Mouse (Mus musculus) CH12.LX (cell line): ENCODE results near the gene Cyp2d22. TPM values are rescaled to one million over a fixed set of nuclear protein-coding genes. Genes with fewer than 3 reads are reported as not detected.

Experiments
- DNase-seq: peaks from one replicate; pipeline ENCODE4 v3.0.0-alpha.2; 2013; ENCODE audit errors: extremely low read depth
- H3K27ac ChIP-seq: 2 replicates; pipeline ENCODE4 v1.5.1; 2012; ENCODE audit warnings: low read depth, mild to moderate bottlenecking, control low read depth, moderate library complexity; ENCODE audit not compliant: insufficient read depth
- H3K27me3 ChIP-seq: replicated peaks from 2 replicates; pipeline ENCODE3; 2012; ENCODE audit warnings: inconsistent platforms
- H3K36me3 ChIP-seq, 2 experiments: replicated peaks in 1 of 2; 2 replicates each; pipeline versions ENCODE3 to v1.6.1; 2012; ENCODE audit warnings: inconsistent platforms in 1 of 2, low read length in 1 of 2, mild to moderate bottlenecking in 1 of 2, mixed read lengths in 1 of 2, moderate library complexity in 1 of 2; ENCODE audit not compliant: control insufficient read depth in 1 of 2, insufficient read depth in 1 of 2
- H3K4me1 ChIP-seq, 2 experiments: 2 replicates each; pipeline ENCODE4 v1.6.1; 2012; ENCODE audit warnings: inconsistent platforms in 1 of 2, moderate library complexity in 1 of 2; ENCODE audit not compliant: insufficient read depth in 2 of 2, control insufficient read depth in 1 of 2
- H3K4me2 ChIP-seq: 2 replicates; pipeline ENCODE4 v1.6.1; 2012; ENCODE audit warnings: low read depth, mild to moderate bottlenecking, control low read depth; ENCODE audit not compliant: poor library complexity, insufficient read depth, severe bottlenecking
- H3K4me3 ChIP-seq, 3 experiments: fragments of 150-350 bp in 1 of 3; sonication (generic) in 1 of 3; replicated peaks in 1 of 3; 2 replicates each; pipeline versions ENCODE3 to v1.5.1; 2011 to 2012; ENCODE audit warnings: low read depth in 2 of 3, low read length in 2 of 3, mild to moderate bottlenecking in 2 of 3, moderate library complexity in 2 of 3, control low read depth in 1 of 3, improper control_type of control experiment in 1 of 3, inconsistent platforms in 1 of 3, mixed read lengths in 1 of 3; ENCODE audit not compliant: poor library complexity in 1 of 3
- H3K79me2 ChIP-seq: replicated peaks from 2 replicates; pipeline ENCODE4 v1.6.1; 2012; ENCODE audit warnings: mild to moderate bottlenecking, moderate library complexity; ENCODE audit not compliant: control insufficient read depth, poor library complexity, insufficient read depth, severe bottlenecking; ENCODE audit errors: extremely low read depth
- H3K9ac ChIP-seq: 2 replicates; pipeline ENCODE4 v1.6.1; 2012; ENCODE audit warnings: low read depth, mild to moderate bottlenecking, control low read depth, moderate library complexity; ENCODE audit not compliant: insufficient read depth
- H3K9me3 ChIP-seq: replicated peaks from 2 replicates; pipeline ENCODE3; 2012; ENCODE audit warnings: low read length, inconsistent platforms, mixed read lengths
- CHD1 ChIP-seq: IDR thresholded peaks from 2 replicates; pipeline ENCODE4 v1.6.1; 2012; ENCODE audit warnings: low read depth, low read length, improper control_type of control experiment, inconsistent platforms
- CHD2 ChIP-seq: IDR thresholded peaks from 2 replicates; pipeline ENCODE4 v1.6.1; 2011; ENCODE audit warnings: low read length, improper control_type of control experiment
- EP300 ChIP-seq: IDR thresholded peaks from 2 replicates; pipeline ENCODE4 v1.6.1; 2011; ENCODE audit warnings: low read length, improper control_type of control experiment
- ETS1 ChIP-seq: conservative IDR thresholded peaks from 2 replicates; pipeline ENCODE4 v1.6.1; 2012; ENCODE audit warnings: low read depth, mild to moderate bottlenecking, inconsistent platforms, low read length, improper control_type of control experiment, moderate library complexity
- JUND ChIP-seq: conservative IDR thresholded peaks from 2 replicates; pipeline ENCODE4 v1.6.1; 2011; ENCODE audit warnings: low read depth, low read length, improper control_type of control experiment
- MAFK ChIP-seq: IDR thresholded peaks from 2 replicates; pipeline ENCODE4 v1.6.1; 2011; ENCODE audit warnings: low read length, improper control_type of control experiment; ENCODE audit not compliant: insufficient replicate concordance
- MAX ChIP-seq: IDR thresholded peaks from 2 replicates; pipeline ENCODE4 v1.6.1; 2011; ENCODE audit warnings: low read length, improper control_type of control experiment
- MAZ ChIP-seq: IDR thresholded peaks from 2 replicates; pipeline ENCODE4 v1.6.1; 2012; ENCODE audit warnings: low read depth, mild to moderate bottlenecking, inconsistent platforms, low read length, improper control_type of control experiment, moderate library complexity
- PAX5 ChIP-seq: IDR thresholded peaks from 2 replicates; pipeline ENCODE4 v1.6.1; 2012; ENCODE audit warnings: low read length, inconsistent platforms, mixed read lengths
- POLR2AphosphoS2 ChIP-seq: IDR thresholded peaks from 2 replicates; pipeline ENCODE4 v1.6.1; 2011; ENCODE audit warnings: low read depth, low read length, improper control_type of control experiment
- RAD21 ChIP-seq: IDR thresholded peaks from 2 replicates; pipeline ENCODE4 v1.6.1; 2011; ENCODE audit warnings: low read depth, mild to moderate bottlenecking, low read length, improper control_type of control experiment, moderate library complexity
- RCOR1 ChIP-seq: conservative IDR thresholded peaks from 2 replicates; pipeline ENCODE4 v1.6.1; 2012; ENCODE audit warnings: low read depth, mild to moderate bottlenecking, inconsistent platforms, low read length, improper control_type of control experiment
- SMC3 ChIP-seq: IDR thresholded peaks from 2 replicates; pipeline ENCODE4 v1.6.1; 2011; ENCODE audit warnings: low read depth, low read length, improper control_type of control experiment
- ZKSCAN1 ChIP-seq: IDR thresholded peaks from 2 replicates; pipeline ENCODE4 v1.6.1; 2012; ENCODE audit warnings: low read depth, inconsistent platforms, low read length, improper control_type of control experiment, borderline replicate concordance
- ZNF384 ChIP-seq: IDR thresholded peaks from 2 replicates; pipeline ENCODE4 v1.6.1; 2012; ENCODE audit warnings: low read depth, low read length, improper control_type of control experiment, inconsistent platforms
- dilution Hi-C: fragments of 300-500 bp; cut with MboI; formaldehyde crosslinking; loops from 2 replicates; pipeline ENCODE4 v1.14.3; 2020; ENCODE audit warnings: low sequenced_read_pairs; ENCODE audit not compliant: extremely low pct_unique_long_range_greater_than_20kb, extremely low pct_ligation_motif_present
- in situ Hi-C: fragments of 300-500 bp; cut with MboI; formaldehyde crosslinking; loops from 3 replicates; pipeline ENCODE4 v1.14.3; 2019; ENCODE audit warnings: low sequenced_read_pairs, low pct_ligation_motif_present, low pct_unique_long_range_greater_than_20kb, mixed read lengths
- polyA plus RNA-seq: library from polyadenylated mRNA; unstranded; fragments of >175 nt; gene quantifications from 2 replicates; pipeline ENCODE4 v1.2.1, GENCODE M21; 2012; ENCODE audit warnings: low read depth; ENCODE audit not compliant: insufficient read length
- total RNA-seq, 2 experiments: library from RNA; depleted of rRNA; stranded (reverse); fragments of 300-350 nt in 1 of 2; fragments of >200 nt in 1 of 2; gene quantifications; 2 replicates each; pipeline ENCODE4 v1.2.3; 2012 to 2014

The Cyp2d22 gene
- 0.21 and 0.42 TPM in 2 replicates for total RNA-seq (2012; rRNA removed)
- 0.24 TPM in 1 of 2 replicates, not detected in the other for total RNA-seq (2014; rRNA removed)
- 0.08 TPM in 1 of 2 replicates, not detected in the other for polyA plus RNA-seq

DNA sequence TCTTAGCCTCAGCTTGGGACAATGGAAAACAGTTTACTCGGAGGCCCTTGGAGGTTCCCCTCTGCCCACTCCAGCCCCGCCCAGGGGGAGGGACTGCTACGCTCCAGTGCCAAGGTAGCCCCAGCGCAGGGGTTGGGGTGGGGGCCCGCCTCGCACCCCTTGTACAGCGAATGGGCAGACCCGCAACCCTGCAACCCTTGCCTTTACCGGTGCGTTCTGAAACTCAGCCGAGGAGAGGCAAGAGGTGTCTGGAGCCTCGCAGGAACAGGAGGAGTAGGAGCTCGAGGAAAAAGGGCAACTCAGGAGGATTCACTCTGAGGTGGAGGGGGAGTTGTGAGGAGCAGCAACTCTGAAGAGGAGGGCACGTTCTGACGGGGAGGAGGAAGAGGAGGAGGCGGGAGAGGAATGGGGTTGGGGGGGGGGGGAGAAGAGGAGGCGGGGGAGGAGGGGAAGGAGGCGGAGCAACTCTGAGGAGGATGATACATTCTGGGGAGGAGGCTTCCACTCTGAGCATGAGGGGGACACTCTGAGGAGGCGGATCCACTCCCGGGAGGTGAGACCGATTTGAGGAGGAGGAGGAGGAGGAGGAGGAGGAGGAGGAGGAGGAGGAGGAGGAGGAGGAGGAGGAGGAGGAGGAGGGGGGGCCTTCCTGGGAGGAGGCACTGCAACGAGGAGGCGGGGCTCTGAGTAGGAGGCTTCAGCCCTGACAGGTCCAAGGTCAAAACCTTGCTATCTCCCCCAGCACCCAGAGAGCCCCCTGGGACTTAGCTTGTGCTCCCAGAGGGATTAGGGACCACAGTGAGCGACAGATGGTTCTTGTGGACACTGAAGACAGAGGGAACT, at the start of gene Cyp2d22:
Cyp2d22 (minus strand) TSS at position 390 of the 843 bp plus-strand sequence.
- in situ Hi-C loops, result no loop called here
- no peaks in the 10 kb centered on the region for H3K79me2 ChIP-seq
- no peak within 1 kb of the TSS; the same call in 1 of the 2 replicates for H3K9ac ChIP-seq
- no peaks in the 10 kb centered on the region for H3K36me3 ChIP-seq
- TF ChIP-seq MAZ, result 0 out of 2 replicates have a peak, but pooled peaks have one; percentile 9
- TF ChIP-seq PAX5, result no peak
- peaks cover 93% of the 10 kb centered on the region for H3K27me3 ChIP-seq
- no peaks in the 10 kb centered on the region for H3K9me3 ChIP-seq
- peak; percentile 29 for DNase-seq
- peaks cover 6 to 13% of the 10 kb centered on the region in 2 experiments for H3K4me1 ChIP-seq
- peak within 1 kb of the TSS; percentile 82 for H3K4me2 ChIP-seq
- peak within 1 kb of the TSS in 2 of 3 experiments; percentile 39 to 48 for H3K4me3 ChIP-seq
- dilution Hi-C loops, result no loop called here
- no peak within 1 kb of the TSS for H3K27ac ChIP-seq

DNA sequence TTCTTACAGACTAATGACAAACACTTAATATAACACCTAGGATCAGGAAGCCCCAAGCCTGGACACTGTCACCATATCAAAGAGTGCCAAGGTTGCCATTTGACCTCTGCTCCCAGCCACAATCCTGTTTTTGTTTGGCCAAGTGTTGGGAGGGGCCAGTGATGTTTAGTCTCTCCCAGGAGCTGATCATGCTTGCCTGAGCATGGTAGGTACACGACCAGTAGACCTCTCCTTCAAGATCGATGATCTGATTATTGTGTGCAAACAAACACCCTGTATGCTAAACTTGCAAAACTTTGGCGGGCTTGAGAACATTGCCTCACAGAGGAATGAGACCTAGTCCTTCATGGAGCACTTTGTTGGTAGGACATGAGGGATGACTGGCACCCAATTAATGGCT, 43.4 kb upstream of the Cyp2d22 start:
- Histone ChIP-seq H3K4me1 (no peaks in the 10 kb centered on the region), H3K4me2 (no peak overlapping the region), H3K27ac (no peak overlapping the region), H3K4me3 (no peak overlapping the region), H3K36me3 (no peaks in the 10 kb centered on the region), H3K9ac (no peak overlapping the region), H3K79me2 (no peaks in the 10 kb centered on the region), H3K9me3 (peaks cover 3% of the 10 kb centered on the region), H3K27me3 (peaks cover 69% of the 10 kb centered on the region)
- in situ Hi-C loops (no loop called here), dilution Hi-C loops (no loop called here)
- DNase-seq, result no peak
- TF ChIP-seq ZNF384, result no peak
- TF ChIP-seq ZKSCAN1, result no peak
- no peak for TF ChIP-seq RAD21
- TF ChIP-seq CHD1, result no peak
- TF ChIP-seq CHD2, result no peak
- no peak for TF ChIP-seq EP300
- no peak for TF ChIP-seq ETS1
- TF ChIP-seq JUND, result no peak
- no peak for TF ChIP-seq POLR2AphosphoS2
- no peak for TF ChIP-seq SMC3
- TF ChIP-seq MAFK, result no peak
- no peak for TF ChIP-seq MAZ
- no peak for TF ChIP-seq RCOR1
- no peak for TF ChIP-seq MAX
